Mouse (Mus musculus): ENCODE results near the gene Efna5. TPM values are rescaled to one million over a fixed set of nuclear protein-coding genes. Genes with fewer than 3 reads are reported as not detected.

Gene Efna5
- polyA plus RNA-seq, 1 experiment: 32.7 TPM

GRCm38 (mm10) chr17:62813461-62813860 is 67.7 kb downstream of the Efna5 start:
- Histone ChIP-seq H3K27me3 (ENCODE audit: control insufficient read depth, insufficient read depth, low read length, poor library complexity, severe bottlenecking) (no peaks in the 10 kb centered on the region; the same call in 1 of the 2 replicates), H3K4me1 (ENCODE audit: control insufficient read depth, insufficient read depth, low read length) (no peaks in the 10 kb centered on the region), H3K36me3 (ENCODE audit: control insufficient read depth, insufficient read depth, low read length, poor library complexity, severe bottlenecking) (no peaks in the 10 kb centered on the region), H3K9me3 (replicated peaks; ENCODE audit: control insufficient read depth, insufficient read depth, low read length, poor library complexity, severe bottlenecking) (no peaks in the 10 kb centered on the region), H3K4me3 (ENCODE audit: low read depth, low read length) (no peak overlapping the region), H3K9ac (ENCODE audit: low read depth, poor library complexity, severe bottlenecking) (no peak overlapping the region), H3K27ac (ENCODE audit: insufficient read depth, low read length) (no peak overlapping the region)
- TF ChIP-seq POLR2A (IDR thresholded peaks at IDR 0.05; ENCODE audit: insufficient read depth, low read length) (no peak), EP300 (IDR thresholded peaks at IDR 0.05; ENCODE audit: insufficient read depth, low read depth, low read length) (no peak), CTCF (IDR thresholded peaks at IDR 0.05; ENCODE audit: low read depth, low read length) (no peak)

GRCm38 (mm10) chr17:62807891-62808290 is 73.2 kb downstream of the Efna5 start:
- TF ChIP-seq POLR2A (IDR thresholded peaks at IDR 0.05; ENCODE audit: insufficient read depth, low read length) (no peak), CTCF (IDR thresholded peaks at IDR 0.05; ENCODE audit: low read depth, low read length) (no peak), EP300 (IDR thresholded peaks at IDR 0.05; ENCODE audit: insufficient read depth, low read depth, low read length) (no peak)

GRCm38 (mm10) chr17:62806646-62807045 is 74.5 kb downstream of the Efna5 start:
- Histone ChIP-seq H3K27ac (ENCODE audit: insufficient read depth, low read length) (no peak overlapping the region), H3K4me1 (ENCODE audit: control insufficient read depth, insufficient read depth, low read length) (no peaks in the 10 kb centered on the region), H3K27me3 (ENCODE audit: control insufficient read depth, insufficient read depth, low read length, poor library complexity, severe bottlenecking) (no peaks in the 10 kb centered on the region), H3K9me3 (replicated peaks; ENCODE audit: control insufficient read depth, insufficient read depth, low read length, poor library complexity, severe bottlenecking) (no peaks in the 10 kb centered on the region), H3K9ac (ENCODE audit: low read depth, poor library complexity, severe bottlenecking) (no peak overlapping the region), H3K36me3 (ENCODE audit: control insufficient read depth, insufficient read depth, low read length, poor library complexity, severe bottlenecking) (no peaks in the 10 kb centered on the region), H3K4me3 (ENCODE audit: low read depth, low read length) (no peak overlapping the region)
- no peak for TF ChIP-seq EP300 (IDR thresholded peaks at IDR 0.05; ENCODE audit: insufficient read depth, low read depth, low read length)
- no peak for TF ChIP-seq POLR2A (IDR thresholded peaks at IDR 0.05; ENCODE audit: insufficient read depth, low read length)
- TF ChIP-seq CTCF (IDR thresholded peaks at IDR 0.05; ENCODE audit: low read depth, low read length): no peak

More at GRCm38 (mm10) chr17:62807891-62808290, 73.2 kb downstream of the Efna5 start:
- Histone ChIP-seq H3K9ac (ENCODE audit: low read depth, poor library complexity, severe bottlenecking) (no peak overlapping the region), H3K27me3 (ENCODE audit: control insufficient read depth, insufficient read depth, low read length, poor library complexity, severe bottlenecking) (no peaks in the 10 kb centered on the region), H3K4me1 (ENCODE audit: control insufficient read depth, insufficient read depth, low read length) (no peaks in the 10 kb centered on the region), H3K36me3 (ENCODE audit: control insufficient read depth, insufficient read depth, low read length, poor library complexity, severe bottlenecking) (no peaks in the 10 kb centered on the region), H3K4me3 (ENCODE audit: low read depth, low read length) (no peak overlapping the region), H3K27ac (ENCODE audit: insufficient read depth, low read length) (no peak overlapping the region), H3K9me3 (replicated peaks; ENCODE audit: control insufficient read depth, insufficient read depth, low read length, poor library complexity, severe bottlenecking) (no peaks in the 10 kb centered on the region)

GRCm38 (mm10) chr17:62802748-62803147 is 78.4 kb downstream of the Efna5 start:
- Histone ChIP-seq H3K36me3 (ENCODE audit: control insufficient read depth, insufficient read depth, low read length, poor library complexity, severe bottlenecking) (no peaks in the 10 kb centered on the region), H3K9me3 (replicated peaks; ENCODE audit: control insufficient read depth, insufficient read depth, low read length, poor library complexity, severe bottlenecking) (no peaks in the 10 kb centered on the region), H3K27me3 (ENCODE audit: control insufficient read depth, insufficient read depth, low read length, poor library complexity, severe bottlenecking) (no peaks in the 10 kb centered on the region), H3K27ac (ENCODE audit: insufficient read depth, low read length) (no peak overlapping the region), H3K4me1 (ENCODE audit: control insufficient read depth, insufficient read depth, low read length) (no peaks in the 10 kb centered on the region), H3K4me3 (ENCODE audit: low read depth, low read length) (no peak overlapping the region), H3K9ac (ENCODE audit: low read depth, poor library complexity, severe bottlenecking) (no peak overlapping the region)
- TF ChIP-seq EP300 (IDR thresholded peaks at IDR 0.05; ENCODE audit: insufficient read depth, low read depth, low read length) (no peak), CTCF (IDR thresholded peaks at IDR 0.05; ENCODE audit: low read depth, low read length) (no peak), POLR2A (IDR thresholded peaks at IDR 0.05; ENCODE audit: insufficient read depth, low read length) (no peak)

GRCm38 (mm10) chr17:62797272-62797671 is 83.8 kb downstream of the Efna5 start:
- H3K27ac ChIP-seq (ENCODE audit: insufficient read depth, low read length): no peak overlapping the region
- no peaks in the 10 kb centered on the region for H3K9me3 ChIP-seq (replicated peaks; ENCODE audit: control insufficient read depth, insufficient read depth, low read length, poor library complexity, severe bottlenecking)
- no peaks in the 10 kb centered on the region for H3K4me1 ChIP-seq (ENCODE audit: control insufficient read depth, insufficient read depth, low read length)
- H3K27me3 ChIP-seq (ENCODE audit: control insufficient read depth, insufficient read depth, low read length, poor library complexity, severe bottlenecking): no peaks in the 10 kb centered on the region
- no peak overlapping the region for H3K9ac ChIP-seq (ENCODE audit: low read depth, poor library complexity, severe bottlenecking)
- H3K4me3 ChIP-seq (ENCODE audit: low read depth, low read length): no peak overlapping the region
- TF ChIP-seq EP300 (IDR thresholded peaks at IDR 0.05; ENCODE audit: insufficient read depth, low read depth, low read length): no peak
- TF ChIP-seq POLR2A (IDR thresholded peaks at IDR 0.05; ENCODE audit: insufficient read depth, low read length): no peak
- no peak for TF ChIP-seq CTCF (IDR thresholded peaks at IDR 0.05; ENCODE audit: low read depth, low read length)
- no peaks in the 10 kb centered on the region for H3K36me3 ChIP-seq (ENCODE audit: control insufficient read depth, insufficient read depth, low read length, poor library complexity, severe bottlenecking)

GRCm38 (mm10) chr17:62789291-62790290 is 91.5 kb downstream of the Efna5 start:
- H3K4me3 ChIP-seq (ENCODE audit: low read depth, low read length): no peak overlapping the region
- H3K36me3 ChIP-seq (ENCODE audit: control insufficient read depth, insufficient read depth, low read length, poor library complexity, severe bottlenecking): no peaks in the 10 kb centered on the region
- TF ChIP-seq POLR2A (IDR thresholded peaks at IDR 0.05; ENCODE audit: insufficient read depth, low read length): no peak
- no peak for TF ChIP-seq CTCF (IDR thresholded peaks at IDR 0.05; ENCODE audit: low read depth, low read length)
- no peak for TF ChIP-seq EP300 (IDR thresholded peaks at IDR 0.05; ENCODE audit: insufficient read depth, low read depth, low read length)
- no peaks in the 10 kb centered on the region for H3K9me3 ChIP-seq (replicated peaks; ENCODE audit: control insufficient read depth, insufficient read depth, low read length, poor library complexity, severe bottlenecking)
- H3K27ac ChIP-seq (ENCODE audit: insufficient read depth, low read length): 0 out of 2 replicates have a peak overlapping the region, but pooled peaks have one; percentile 19
- no peak overlapping the region for H3K9ac ChIP-seq (ENCODE audit: low read depth, poor library complexity, severe bottlenecking)
- peaks cover 1% of the 10 kb centered on the region for H3K4me1 ChIP-seq (ENCODE audit: control insufficient read depth, insufficient read depth, low read length)
- H3K27me3 ChIP-seq (ENCODE audit: control insufficient read depth, insufficient read depth, low read length, poor library complexity, severe bottlenecking): peaks cover 2% of the 10 kb centered on the region; the same call in 1 of the 2 replicates
